Mouse (Mus musculus) cerebellum, adult (tissue): Measurements from ENCODE around the gene Galnt9.
A peak's percentile ranks its signal among the peaks of the same experiment; 100 is the strongest.

ENCODE experiments used
- ATAC-seq: cut with Nextera tagmentation; 2 replicates; pipeline ENCODE4 v1.9.2; 2017; ENCODE audit warnings: mild to moderate bottlenecking, moderate library complexity, mixed read lengths; ENCODE audit not compliant: insufficient number of reproducible peaks, low FRiP score, low TSS enrichment

The Galnt9 gene

GRCm38 (mm10) chr5:110543951-110544690 lies at the start of gene Galnt9:
TSS of gene Galnt9 (plus strand) at chr5:110544355.
- peak; percentile 78 for ATAC-seq

DNA sequence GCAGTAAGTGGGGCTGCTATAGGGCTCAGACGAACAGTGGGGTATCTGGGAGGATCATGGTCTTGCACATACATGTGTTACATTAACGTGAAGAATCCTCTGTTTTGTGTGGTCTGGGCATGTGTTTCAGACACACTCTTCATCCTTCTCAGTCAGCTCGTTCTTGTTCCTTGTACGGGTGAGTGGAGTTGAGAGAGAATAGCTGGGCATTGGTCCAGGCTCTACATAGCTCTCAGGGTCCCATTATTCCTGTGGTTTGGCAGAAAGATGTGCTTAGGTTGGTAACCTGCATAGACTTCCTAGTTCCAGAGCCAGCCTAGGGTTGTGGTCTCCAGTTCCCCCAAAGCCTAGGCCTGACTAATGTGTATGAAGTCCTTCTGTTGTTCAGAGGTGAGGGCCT lies 49.8 kb upstream of the Galnt9 start:
- no peak for ATAC-seq

- ATAC-seq = no peak
Observed at GRCm38 (mm10) chr5:110495051-110495450, 49.1 kb upstream of the Galnt9 start.

DNA sequence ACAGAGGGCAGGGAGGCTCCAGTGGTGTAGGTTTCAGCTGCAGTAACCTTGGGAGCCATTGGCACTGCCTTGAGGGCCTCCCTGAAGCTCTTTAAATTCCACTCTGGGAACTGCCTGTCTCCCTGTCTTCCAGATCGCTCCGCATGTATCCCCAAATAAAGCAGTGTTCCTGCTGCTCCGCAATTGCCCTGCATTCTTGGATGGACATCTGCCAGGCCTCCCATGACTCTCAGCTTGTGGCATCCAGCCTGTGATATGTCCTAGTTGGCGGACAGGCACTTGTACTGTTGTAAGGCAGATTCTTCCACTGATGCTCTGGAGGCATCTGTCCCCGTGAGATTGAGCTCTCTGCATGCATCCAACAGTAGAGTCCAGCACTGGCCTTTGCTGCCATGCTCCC lies 46.6 kb upstream of the Galnt9 start:
- ATAC-seq = no peak

- no peak for ATAC-seq
Observed at GRCm38 (mm10) chr5:110498071-110498470, 46.1 kb upstream of the Galnt9 start.

DNA sequence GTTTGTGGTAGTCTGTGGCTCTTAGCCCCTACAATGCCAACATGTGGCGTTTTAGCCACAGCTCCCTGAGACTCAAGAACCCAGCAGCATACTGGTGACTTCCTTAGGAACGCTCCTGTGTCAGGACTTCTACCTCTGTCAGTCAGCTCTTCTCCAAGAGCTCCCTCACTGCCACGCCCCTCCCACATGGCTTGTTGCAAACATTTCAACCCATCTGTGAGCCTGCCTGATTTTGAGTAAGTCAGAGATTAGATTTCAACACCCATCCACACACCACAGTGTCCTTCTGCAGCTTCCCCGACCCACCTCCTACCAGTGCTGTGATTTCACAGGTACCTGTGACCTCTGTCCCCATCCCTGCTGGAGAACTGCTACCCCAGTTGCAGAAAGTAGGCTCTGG lies 43.9 kb upstream of the Galnt9 start:
- no peak for ATAC-seq

DNA sequence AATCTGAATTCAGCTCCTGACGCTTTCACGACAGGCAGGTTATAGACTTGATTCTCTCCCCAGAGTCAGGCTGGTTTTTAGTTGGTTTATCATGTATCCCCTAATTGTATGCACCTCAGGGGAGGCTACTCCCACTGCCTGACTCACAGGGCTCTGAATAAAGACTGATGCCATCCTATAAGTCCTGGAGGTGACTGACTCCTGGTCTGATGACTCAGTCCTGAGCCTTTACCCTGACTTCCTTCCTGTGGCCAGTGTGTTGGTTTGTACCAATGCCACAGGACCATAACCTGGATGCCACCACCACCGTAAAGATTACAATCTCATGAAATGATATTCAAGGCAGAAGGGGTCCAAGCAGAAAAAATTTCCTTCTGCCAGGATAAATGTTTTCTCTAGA lies 40.8 kb upstream of the Galnt9 start:
- ATAC-seq = no peak

DNA sequence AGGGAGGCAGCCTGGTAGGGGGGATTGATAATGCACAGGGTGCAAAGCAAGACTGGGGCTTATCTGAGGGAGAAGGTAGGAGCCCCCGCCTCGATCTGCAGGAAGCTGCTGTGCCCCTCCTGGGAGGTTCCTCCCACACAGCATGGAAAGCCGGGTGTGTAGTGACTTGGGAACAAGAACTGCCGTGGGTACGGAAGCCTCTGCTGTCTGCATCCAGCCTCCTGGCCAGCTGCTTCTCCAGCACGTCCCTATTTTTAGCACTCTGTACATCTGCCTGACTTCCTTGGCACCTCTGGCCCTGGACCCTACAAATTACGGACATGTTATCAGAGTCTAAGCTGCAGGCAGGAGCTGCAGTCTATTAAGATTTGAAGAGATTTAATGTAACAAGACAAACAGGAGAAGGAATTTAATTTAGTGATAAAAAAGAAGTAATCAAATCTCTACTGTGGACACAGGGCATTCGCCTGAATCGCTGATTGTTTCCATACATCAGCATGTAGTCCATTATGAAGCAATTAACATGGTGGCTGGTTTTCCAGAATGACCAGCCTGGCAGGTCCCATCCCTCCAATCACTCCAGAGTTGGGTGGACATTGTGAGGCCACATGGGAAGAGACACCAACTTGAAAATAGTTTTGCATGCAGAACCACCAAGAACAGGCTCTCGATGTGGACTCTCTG lies 38.4 kb upstream of the Galnt9 start:
- ATAC-seq = no peak

DNA sequence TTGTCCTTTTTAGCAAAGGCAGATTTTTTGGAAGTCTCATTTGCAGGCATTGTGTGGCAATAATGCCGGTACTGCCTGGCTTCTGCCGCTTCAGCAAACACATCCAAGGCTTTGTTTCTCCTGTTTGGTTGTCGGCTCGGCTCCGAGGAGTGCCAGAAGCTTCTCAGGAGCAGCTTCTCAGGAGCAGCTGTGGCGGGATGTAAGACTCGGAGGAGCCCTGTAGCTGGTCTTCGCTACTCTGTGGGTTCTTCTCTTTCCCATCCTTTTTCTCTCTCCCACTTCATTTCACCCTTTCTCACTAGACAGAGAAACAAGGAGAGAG lies 37.9 kb upstream of the Galnt9 start:
- ATAC-seq = no peak

GRCm38 (mm10) chr5:110506856-110507255 lies 37.3 kb upstream of the Galnt9 start:
- ATAC-seq = no peak

GRCm38 (mm10) chr5:110507943-110508342 lies 36.2 kb upstream of the Galnt9 start:
- ATAC-seq = no peak

- ATAC-seq = no peak
Observed at GRCm38 (mm10) chr5:110510357-110510756, 33.8 kb upstream of the Galnt9 start.

DNA sequence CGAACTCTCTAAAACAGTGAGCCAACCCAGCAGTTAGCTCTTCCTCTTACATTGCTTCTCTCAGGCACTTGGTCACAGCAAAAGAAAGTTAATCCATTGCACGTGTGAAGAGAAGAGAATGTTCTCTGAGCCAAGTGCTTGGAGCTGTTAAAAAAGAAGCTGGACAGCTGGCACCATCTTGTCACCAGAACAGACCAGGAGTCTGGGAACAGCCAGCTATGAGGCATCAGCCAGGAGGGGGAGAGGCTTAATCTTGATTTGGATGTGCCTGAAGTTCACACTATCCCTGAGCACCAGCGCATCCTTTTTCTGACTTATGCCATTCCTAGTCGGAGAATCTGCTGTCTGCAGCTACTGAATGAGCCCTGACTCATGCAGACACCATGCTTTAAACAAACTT lies 30.4 kb upstream of the Galnt9 start:
- ATAC-seq = no peak

GRCm38 (mm10) chr5:110514694-110515093 lies 29.5 kb upstream of the Galnt9 start:
- no peak for ATAC-seq

- peak; percentile 58; the same call in 1 of the 2 replicates for ATAC-seq
Observed at GRCm38 (mm10) chr5:110516390-110516789, 27.8 kb upstream of the Galnt9 start.

DNA sequence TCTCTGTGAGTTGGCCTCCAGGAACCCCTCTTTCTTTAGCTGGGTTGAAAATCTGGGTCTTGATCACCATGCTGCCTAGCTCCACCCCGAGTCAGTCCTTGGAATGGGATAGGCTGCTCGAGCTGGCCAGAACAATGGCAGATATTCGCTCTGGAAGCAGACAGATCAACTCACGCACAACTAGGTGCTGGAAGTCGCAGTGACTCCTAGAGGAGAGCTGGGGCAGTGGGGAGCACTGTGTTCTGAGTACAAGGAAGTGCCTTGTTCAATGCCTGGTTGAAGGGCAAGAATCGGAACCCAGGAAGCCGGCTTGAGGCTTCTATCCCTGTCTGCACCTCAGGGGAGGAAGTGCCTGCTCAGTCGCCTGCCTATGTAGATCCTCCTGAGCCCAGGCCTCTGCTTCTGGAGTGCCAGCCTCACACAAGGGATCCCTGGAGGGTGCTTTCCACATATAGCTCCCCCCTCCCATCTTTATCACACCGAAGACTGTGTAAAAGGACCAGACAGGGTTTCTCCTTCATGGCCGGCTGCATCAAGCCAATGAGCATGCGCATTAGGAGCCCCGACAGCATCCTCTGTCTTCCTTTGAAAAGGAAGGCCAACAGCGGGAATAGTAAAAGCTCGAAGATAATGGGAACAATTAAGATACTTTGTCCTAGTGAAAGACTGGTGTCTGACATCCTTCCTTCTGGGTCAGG lies 25.9 kb upstream of the Galnt9 start:
- no peak for ATAC-seq

DNA sequence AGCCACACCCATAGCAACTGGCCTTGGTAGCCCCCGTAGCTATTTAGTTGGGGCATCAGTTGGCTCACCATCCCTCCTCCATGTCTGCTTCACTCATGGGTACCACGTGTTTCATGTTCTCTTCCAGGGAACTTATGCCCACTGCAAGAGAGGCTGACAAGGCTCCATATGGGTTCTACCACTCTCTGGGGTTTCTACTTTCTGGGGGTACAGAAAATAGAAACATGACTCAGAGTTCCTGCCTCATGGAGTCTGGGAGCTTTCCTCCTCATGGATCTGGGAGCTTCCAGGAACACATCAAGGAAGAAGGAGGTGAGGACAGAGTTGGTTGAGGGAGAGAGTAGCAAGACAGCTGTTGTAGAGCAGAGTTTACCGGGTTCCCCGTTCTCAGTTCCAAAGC lies 23.2 kb upstream of the Galnt9 start:
- no peak for ATAC-seq

DNA sequence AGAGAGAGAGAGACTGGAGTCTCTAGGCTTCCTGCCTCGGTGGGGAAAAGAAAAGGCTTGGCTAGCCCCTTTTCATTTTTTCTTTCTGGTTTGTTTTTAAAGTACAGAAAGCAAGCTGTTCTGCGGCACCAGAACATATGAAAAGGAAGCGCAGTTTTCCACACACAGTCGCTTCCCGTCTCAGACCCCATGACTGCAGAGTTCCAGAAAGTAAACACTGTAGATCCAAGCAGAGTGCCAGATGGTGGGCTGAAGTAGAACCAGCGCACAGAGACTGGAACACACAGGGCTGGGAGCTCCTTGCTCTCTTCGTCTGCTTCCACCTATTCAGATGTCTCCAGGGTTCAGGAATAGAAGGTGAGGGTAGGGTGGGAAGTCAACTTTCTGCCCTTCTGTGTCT lies 22.3 kb upstream of the Galnt9 start:
- ATAC-seq = no peak

- ATAC-seq = no peak
Observed at GRCm38 (mm10) chr5:110523296-110523695, 20.9 kb upstream of the Galnt9 start.

GRCm38 (mm10) chr5:110525701-110526100 lies 18.5 kb upstream of the Galnt9 start:
- ATAC-seq = no peak

- no peak for ATAC-seq
Observed at GRCm38 (mm10) chr5:110526556-110526955, 17.6 kb upstream of the Galnt9 start.

DNA sequence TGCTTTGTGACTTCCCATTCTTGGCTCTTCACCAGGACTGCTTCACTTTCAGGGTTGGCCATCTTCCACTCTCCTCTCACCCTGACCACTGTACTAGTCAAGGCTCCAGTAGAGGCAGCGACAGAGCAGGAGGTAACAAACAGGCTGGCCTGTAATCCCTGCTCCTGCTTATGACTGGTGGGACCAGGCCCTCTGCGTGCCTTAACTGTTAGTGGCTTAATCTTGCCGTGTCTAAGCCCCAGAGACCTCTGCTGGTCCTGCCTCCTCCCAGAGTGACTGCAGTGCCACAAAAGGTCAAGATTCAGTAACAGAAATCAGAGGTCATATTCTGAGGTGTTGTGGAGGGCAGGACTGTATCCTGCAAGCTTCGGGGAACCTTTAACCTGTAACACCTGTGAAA lies 13.1 kb upstream of the Galnt9 start:
- no peak for ATAC-seq
